Mouse (Mus musculus) forebrain, embryonic 16.5 days (tissue): ENCODE measurements around the gene Mroh9. TPM values are rescaled to one million over a fixed set of nuclear protein-coding genes. Genes with fewer than 3 reads are reported as not detected.

ENCODE experiments used
- ATAC-seq: fragments of 200-750 bp; cut with Nextera tagmentation; 2 replicates; pipeline ENCODE4 v1.8.0; 2017; ENCODE audit warnings: mild to moderate bottlenecking, moderate library complexity
- H3K27ac ChIP-seq: fragments of 300-500 bp; sonication (generic); 2 replicates; pipeline ENCODE4 v1.5.1; 2014; ENCODE audit warnings: low read length, control low read depth
- H3K27me3 ChIP-seq: fragments of 300-500 bp; sonication (generic); replicated peaks from 2 replicates; pipeline ENCODE4 v1.6.1; 2014; ENCODE audit warnings: low read length; ENCODE audit not compliant: control insufficient read depth, insufficient read depth
- H3K36me3 ChIP-seq: fragments of 300-500 bp; sonication (generic); 2 replicates; pipeline ENCODE4 v1.6.1; 2014; ENCODE audit not compliant: control insufficient read depth, insufficient read depth
- H3K4me1 ChIP-seq: fragments of 300-500 bp; sonication (generic); replicated peaks from 2 replicates; pipeline ENCODE4 v1.6.1; 2014; ENCODE audit warnings: low read length; ENCODE audit not compliant: control insufficient read depth, insufficient read depth
- H3K4me2 ChIP-seq: fragments of 300-500 bp; sonication (generic); 2 replicates; pipeline ENCODE4 v1.6.1; 2014; ENCODE audit warnings: mild to moderate bottlenecking, low read length, control low read depth
- H3K4me3 ChIP-seq: fragments of 300-500 bp; sonication (generic); replicated peaks from 2 replicates; pipeline ENCODE4 v1.5.1; 2014; ENCODE audit warnings: mild to moderate bottlenecking, low read length, control low read depth
- H3K9ac ChIP-seq: fragments of 300-500 bp; sonication (generic); replicated peaks from 2 replicates; pipeline ENCODE4 v1.6.1; 2014; ENCODE audit warnings: low read depth, low read length, control low read depth
- H3K9me3 ChIP-seq: fragments of 300-500 bp; sonication (generic); 2 replicates; pipeline ENCODE4 v1.6.1; 2016; ENCODE audit warnings: low read length; ENCODE audit not compliant: control insufficient read depth
- WGBS: fragments of 180-500 bp; shearing (Covaris S2); extraction: QIAGEN DNeasy Blood & Tissue Kit; methylation state at CpG from one replicate; pipeline ENCODE4 v1.1.7; 2014; 5-methylcytosine and 5-hydroxymethylcytosine counted together
- polyA plus RNA-seq: library from polyadenylated mRNA; unstranded; fragments of >200 nt; fragmentation: Nextera tagmentation; extraction: Ambion mirVana; gene quantifications from 2 replicates; pipeline ENCODE4 v1.2.1, GENCODE M21; 2015

The Mroh9 gene
- polyA plus RNA-seq, result not detected in 2 replicates

DNA sequence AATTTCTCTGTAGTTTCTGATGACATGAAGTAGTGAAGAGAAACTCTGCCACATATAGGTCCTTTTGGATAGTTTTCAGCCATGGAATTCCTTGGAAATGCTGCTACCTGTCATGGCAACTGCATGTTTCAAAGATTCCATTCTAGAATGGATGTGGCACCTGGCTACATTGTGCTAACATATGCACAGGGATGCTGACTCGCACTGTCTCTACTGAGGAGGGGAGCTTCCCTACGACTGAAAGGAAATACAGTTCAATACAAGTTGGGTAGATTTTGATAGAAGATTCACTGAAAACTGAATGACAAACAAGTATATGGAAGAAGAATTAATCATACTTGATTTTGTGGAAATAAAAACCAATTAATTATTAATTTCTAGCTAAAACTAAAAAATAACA, at the start of gene Mroh9:
Mroh9 (minus strand) TSS at position 101 of the 400 bp plus-strand sequence.
- 90% methylated on average over 2 of the region's 2 CpGs for WGBS

DNA sequence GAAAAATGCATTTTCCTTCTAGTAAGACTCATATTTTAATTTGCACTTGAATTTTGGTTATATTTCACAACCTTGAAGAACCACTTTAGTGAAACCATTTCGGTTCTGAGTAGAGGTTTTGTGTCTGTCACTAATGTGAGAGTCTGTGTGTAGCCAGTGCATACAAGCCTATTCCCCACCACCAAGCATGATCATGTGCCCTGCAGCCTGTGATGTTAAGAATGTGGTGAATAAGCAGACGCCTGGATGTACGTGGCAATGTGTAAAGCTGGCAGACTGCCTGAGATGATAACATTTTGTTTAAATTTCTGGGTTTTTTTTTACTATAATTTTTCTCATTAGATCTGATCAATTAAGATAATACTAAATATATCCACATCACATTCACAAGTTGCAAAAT, 44.5 kb upstream of the Mroh9 start:
- H3K36me3 ChIP-seq, result no peaks in the 10 kb centered on the region
- peaks cover 5% of the 10 kb centered on the region for H3K4me1 ChIP-seq
- no peak overlapping the region for H3K9ac ChIP-seq
- no peak overlapping the region for H3K4me3 ChIP-seq
- peak; percentile 68; the same call in 1 of the 2 replicates for ATAC-seq
- WGBS, result 50% methylated on average over 3 of the region's 3 CpGs
- no peaks in the 10 kb centered on the region for H3K27me3 ChIP-seq
- H3K27ac ChIP-seq, result no peak overlapping the region
- H3K9me3 ChIP-seq, result no peaks in the 10 kb centered on the region
- H3K4me2 ChIP-seq, result no peak overlapping the region

More for the DNA sequence above, at the start of gene Mroh9:
- Histone ChIP-seq H3K4me3 (no peak within 1 kb of the TSS), H3K4me2 (no peak within 1 kb of the TSS), H3K27ac (no peak within 1 kb of the TSS), H3K9me3 (no peaks in the 10 kb centered on the region), H3K27me3 (no peaks in the 10 kb centered on the region), H3K9ac (no peak within 1 kb of the TSS), H3K36me3 (no peaks in the 10 kb centered on the region), H3K4me1 (no peaks in the 10 kb centered on the region)
- ATAC-seq, result no peak

DNA sequence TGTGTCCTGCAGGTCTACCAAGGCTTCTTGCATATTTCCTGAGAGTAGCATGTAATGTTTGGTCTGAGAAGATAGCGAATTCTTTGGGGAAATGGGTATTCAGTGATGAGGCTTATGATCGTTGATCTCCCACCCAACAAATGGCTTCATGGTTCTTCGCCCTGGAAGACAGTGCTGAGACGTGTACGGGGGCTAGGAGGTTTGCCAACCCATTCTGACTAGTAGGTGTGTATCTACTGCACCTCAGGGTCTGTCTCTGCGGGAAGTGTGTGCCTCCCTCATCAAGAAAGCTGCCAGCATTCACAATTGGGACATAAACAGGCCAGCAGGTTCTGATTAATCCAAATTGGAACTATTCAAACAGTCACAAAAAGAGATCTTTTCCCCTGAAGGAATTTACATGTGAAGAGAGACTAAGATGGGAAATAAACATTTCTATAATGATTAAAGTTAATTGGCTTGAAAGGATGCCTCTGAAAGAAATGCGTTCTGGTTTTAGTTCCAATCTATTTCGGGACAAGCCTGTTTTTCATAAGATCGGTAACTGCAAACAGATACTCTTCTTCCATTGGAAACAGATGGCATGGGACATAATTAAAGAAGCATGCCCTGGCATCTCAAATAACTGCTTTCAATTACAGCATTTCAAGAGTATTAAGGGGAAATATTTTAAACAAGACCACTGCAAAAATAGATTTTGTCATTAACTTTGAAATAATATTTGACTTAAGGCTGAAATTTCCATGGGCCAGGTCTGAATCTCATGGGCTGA, 43.8 kb upstream of the Mroh9 start:
- no peaks in the 10 kb centered on the region for H3K27me3 ChIP-seq
- no peak overlapping the region for H3K4me3 ChIP-seq
- H3K9ac ChIP-seq, result no peak overlapping the region
- ATAC-seq, result peak; percentile 57; the same call in 1 of the 2 replicates
- 41% methylated on average over 9 of the region's 9 CpGs for WGBS
- H3K27ac ChIP-seq, result no peak overlapping the region
- H3K36me3 ChIP-seq, result no peaks in the 10 kb centered on the region
- H3K9me3 ChIP-seq, result no peaks in the 10 kb centered on the region
- peaks cover 5% of the 10 kb centered on the region for H3K4me1 ChIP-seq
- H3K4me2 ChIP-seq, result no peak overlapping the region

DNA sequence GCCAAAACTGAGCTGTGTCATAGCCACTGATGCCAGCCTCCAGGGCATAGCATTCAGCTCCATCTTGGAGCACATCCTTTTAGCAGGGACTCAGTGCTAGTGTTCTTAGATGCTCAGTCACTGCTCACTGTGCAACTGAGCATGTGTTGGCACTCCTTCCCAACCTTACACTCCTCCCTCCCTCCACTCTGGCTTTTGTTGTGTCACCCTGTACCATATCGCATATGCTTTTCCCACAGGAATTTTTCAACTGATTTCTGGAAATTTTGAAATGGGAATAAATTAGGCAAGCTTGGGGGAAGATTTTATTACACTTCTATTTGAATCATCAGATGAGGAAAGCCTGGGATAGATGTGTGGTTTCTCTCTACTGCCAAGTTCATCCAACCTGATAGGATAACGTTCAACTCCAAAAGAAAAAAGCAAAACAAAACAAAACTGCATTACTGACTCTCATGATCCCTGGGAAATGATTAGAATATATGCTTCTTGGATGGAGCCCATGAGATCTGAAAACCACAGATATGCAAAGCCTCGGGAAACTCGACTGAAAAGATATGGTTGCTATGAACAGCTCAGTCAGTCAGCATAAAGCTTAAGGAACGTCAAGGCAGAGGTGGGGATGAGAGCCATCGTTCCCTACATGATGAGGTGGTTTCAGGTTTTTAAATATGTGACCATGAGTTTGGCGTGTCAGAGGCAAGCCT, 40.9 kb upstream of the Mroh9 start:
- H3K9ac ChIP-seq, result no peak overlapping the region
- 84% methylated on average over 7 of the region's 7 CpGs for WGBS
- H3K27me3 ChIP-seq, result no peaks in the 10 kb centered on the region
- H3K27ac ChIP-seq, result no peak overlapping the region
- peaks cover 5% of the 10 kb centered on the region for H3K4me1 ChIP-seq
- H3K4me3 ChIP-seq, result no peak overlapping the region
- H3K36me3 ChIP-seq, result no peaks in the 10 kb centered on the region
- ATAC-seq, result peak; percentile 76
- no peak overlapping the region for H3K4me2 ChIP-seq
- H3K9me3 ChIP-seq, result no peaks in the 10 kb centered on the region

DNA sequence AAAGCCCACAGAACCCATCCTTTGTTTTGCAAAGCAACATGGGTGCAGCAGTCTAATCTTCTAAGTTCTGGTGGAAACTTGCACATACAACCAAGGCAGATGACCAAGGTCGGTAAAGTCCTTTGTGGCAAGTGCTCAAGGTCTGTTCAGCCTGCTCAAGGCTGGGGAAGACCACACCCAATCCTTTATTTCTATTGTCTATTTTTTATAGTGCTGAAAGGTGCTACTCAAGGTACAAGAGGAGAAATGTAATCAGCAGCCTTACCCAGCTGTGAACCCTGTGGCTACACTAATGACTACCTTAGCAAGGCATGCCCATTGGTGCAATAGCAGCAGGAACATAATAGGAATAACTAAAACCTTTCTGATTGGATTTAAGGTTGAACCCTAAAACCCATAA, 36.9 kb upstream of the Mroh9 start:
- no peak for ATAC-seq
- H3K4me3 ChIP-seq, result no peak overlapping the region
- H3K4me2 ChIP-seq, result no peak overlapping the region
- no peaks in the 10 kb centered on the region for H3K27me3 ChIP-seq
- WGBS, result 78% methylated on average over 1 of the region's 1 CpGs
- no peak overlapping the region for H3K27ac ChIP-seq
- no peaks in the 10 kb centered on the region for H3K4me1 ChIP-seq
- no peaks in the 10 kb centered on the region for H3K36me3 ChIP-seq
- no peaks in the 10 kb centered on the region for H3K9me3 ChIP-seq
- H3K9ac ChIP-seq, result no peak overlapping the region

DNA sequence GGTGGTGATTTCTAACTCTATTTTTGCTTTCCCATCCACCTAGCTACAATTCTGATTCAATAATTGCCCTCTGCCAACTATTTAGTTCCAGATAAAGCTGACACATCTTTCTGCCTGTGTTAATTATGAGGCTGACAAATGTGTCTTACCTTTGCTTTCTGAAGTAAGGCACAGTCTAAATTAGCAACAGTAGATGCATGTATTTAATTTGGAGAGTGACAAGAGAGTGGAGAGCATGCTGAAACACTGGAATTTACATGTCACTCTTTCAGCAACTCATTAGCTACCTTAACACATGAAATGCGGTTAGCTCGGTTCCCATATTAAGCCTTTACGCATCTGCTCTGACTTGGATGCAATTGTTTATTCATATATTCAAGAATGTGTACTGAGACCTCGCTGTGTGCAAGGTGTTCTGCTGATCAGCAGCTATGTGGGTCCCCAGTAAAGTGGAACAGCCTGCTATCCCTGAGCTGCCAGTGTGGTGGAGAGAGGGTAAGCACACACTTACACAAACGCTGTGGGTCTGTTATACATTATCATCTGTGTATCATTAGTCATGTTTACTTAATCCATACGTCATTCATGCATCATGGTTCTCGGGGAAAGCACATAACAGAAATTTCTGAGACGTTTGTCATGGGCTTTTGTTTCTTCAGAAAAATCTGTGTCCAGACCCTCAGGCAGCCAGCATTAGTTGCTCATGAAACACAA, 28.1 kb upstream of the Mroh9 start:
- H3K4me2 ChIP-seq, result no peak overlapping the region
- H3K4me3 ChIP-seq, result no peak overlapping the region
- H3K27me3 ChIP-seq, result no peaks in the 10 kb centered on the region
- H3K4me1 ChIP-seq, result no peaks in the 10 kb centered on the region
- peak overlapping the region; percentile 41; the same call in 1 of the 2 replicates for H3K27ac ChIP-seq
- H3K9ac ChIP-seq, result no peak overlapping the region
- no peaks in the 10 kb centered on the region for H3K9me3 ChIP-seq
- no peaks in the 10 kb centered on the region for H3K36me3 ChIP-seq
- peak; percentile 76 for ATAC-seq
- 67% methylated on average over 8 of the region's 8 CpGs for WGBS

DNA sequence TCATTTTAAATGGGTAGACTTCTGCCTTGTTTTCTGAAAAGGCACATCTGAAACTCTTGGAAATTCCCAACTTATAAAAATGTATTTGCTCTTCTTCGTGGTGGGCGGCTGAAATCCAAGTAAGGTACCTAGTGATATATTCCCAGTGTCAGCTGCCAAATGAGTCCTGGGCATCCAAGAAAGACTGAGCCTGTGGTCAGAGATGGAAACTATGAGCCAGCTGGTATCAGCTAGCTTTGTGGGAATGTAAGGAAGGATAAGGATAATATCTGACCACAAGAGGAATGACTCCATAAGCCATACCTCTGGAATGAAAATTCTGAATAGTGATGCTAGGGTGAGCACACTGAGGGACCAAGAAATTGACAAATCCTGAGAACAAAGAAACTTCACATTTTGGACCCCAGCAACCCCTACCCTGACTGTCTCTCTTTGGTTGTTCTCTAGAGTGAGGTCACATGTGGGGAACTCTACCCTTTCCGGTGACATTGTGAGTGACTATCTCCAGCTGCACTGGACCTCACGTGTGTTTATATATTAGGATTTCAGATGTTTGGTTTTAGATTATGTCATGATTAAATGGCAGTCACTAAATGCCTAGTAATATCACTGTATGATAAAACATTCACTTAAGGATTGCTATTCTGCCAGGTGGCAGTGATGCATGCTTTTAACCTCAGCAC, 27.2 kb upstream of the Mroh9 start:
- Histone ChIP-seq H3K9me3 (no peaks in the 10 kb centered on the region), H3K9ac (no peak overlapping the region), H3K4me1 (no peaks in the 10 kb centered on the region), H3K27ac (no peak overlapping the region), H3K27me3 (no peaks in the 10 kb centered on the region), H3K36me3 (no peaks in the 10 kb centered on the region), H3K4me3 (no peak overlapping the region), H3K4me2 (no peak overlapping the region)
- no peak for ATAC-seq
- WGBS, result 92% methylated on average over 4 of the region's 4 CpGs

DNA sequence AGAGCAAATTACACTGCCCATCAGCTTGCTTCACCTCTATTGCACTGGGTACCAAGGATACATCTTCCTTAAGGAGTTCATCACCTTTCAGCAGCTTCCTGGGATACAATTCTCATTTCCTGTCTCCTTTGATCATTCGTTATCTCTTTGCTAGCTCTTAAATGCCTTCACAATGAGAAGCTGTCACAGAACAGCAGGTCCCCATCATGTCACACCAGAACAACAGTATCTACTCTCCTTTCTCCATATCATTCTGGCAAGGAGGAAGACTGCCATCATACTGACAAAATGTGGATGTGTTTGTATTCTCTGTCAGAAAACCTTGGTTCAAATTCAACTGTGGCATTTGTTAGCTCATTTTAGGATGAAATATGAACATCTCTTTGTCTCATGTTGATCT, 19.5 kb upstream of the Mroh9 start:
- Histone ChIP-seq H3K9me3 (no peaks in the 10 kb centered on the region), H3K36me3 (no peaks in the 10 kb centered on the region), H3K27me3 (no peaks in the 10 kb centered on the region), H3K9ac (no peak overlapping the region), H3K27ac (no peak overlapping the region), H3K4me3 (no peak overlapping the region), H3K4me2 (no peak overlapping the region), H3K4me1 (no peaks in the 10 kb centered on the region)
- no peak for ATAC-seq
- WGBS, result 47% methylated on average over 1 of the region's 1 CpGs
